In genomic region chr12:79944090-79944489, GRCm38 (mm10) we compare ENCODE assay signal across 10 mouse cellular contexts.
DNase-seq lines count a peak whose midpoint lies in the region; ATAC-seq and TF ChIP-seq lines count a peak whose summit lies in the region.
"Had no signal": no experiment of that assay in that cellular context is flagged by ENCODE, and none has a peak within 500 bp of the region (broad histone marks: within the 10 kb centered on the region; RNA-seq: fewer than 3 reads in every experiment).

No protein-coding gene starts in this region.

- peak overlapping the region; percentile 74 for H3K27ac ChIP-seq in kidney, adult 2 months (ENCODE audit: insufficient read depth, low read depth, low read length)
- 0 out of 2 replicates have a peak overlapping the region, but pooled peaks have one; percentile 28 for H3K27ac ChIP-seq in cortical plate, adult 2 months (ENCODE audit: insufficient read depth, low read length)
- H3K27ac ChIP-seq in embryonic facial prominence, embryonic 13.5 days = peak overlapping the region; percentile 87
- peak overlapping the region; percentile 43 for H3K27ac ChIP-seq in limb, embryonic 15.5 days

- no peak for ATAC-seq in embryonic facial prominence, embryonic 13.5 days (ENCODE audit: insufficient number of reproducible peaks, insufficient read depth, low FRiP score, low TSS enrichment, low read depth)
- ATAC-seq in limb, embryonic 15.5 days (ENCODE audit: insufficient number of reproducible peaks, low FRiP score, low TSS enrichment, low read depth) = no peak

- H3K27me3 ChIP-seq in kidney, adult 2 months (replicated peaks; ENCODE audit: control insufficient read depth, insufficient read depth, low read length) = no peaks in the 10 kb centered on the region
- no peaks in the 10 kb centered on the region for H3K27me3 ChIP-seq in embryonic facial prominence, embryonic 13.5 days
- no peaks in the 10 kb centered on the region for H3K27me3 ChIP-seq in limb, embryonic 15.5 days
- H3K27me3 ChIP-seq: forebrain, embryonic 12.5 days had no signal

- H3K4me3 ChIP-seq in kidney, adult 2 months (ENCODE audit: insufficient read depth, low read depth, low read length) = no peak overlapping the region
- no peak overlapping the region for H3K4me3 ChIP-seq in cortical plate, adult 2 months (ENCODE audit: insufficient read depth, low read length)
- no peak overlapping the region for H3K4me3 ChIP-seq in embryonic facial prominence, embryonic 13.5 days
- H3K4me3 ChIP-seq in limb, embryonic 15.5 days = no peak overlapping the region
- H3K4me3 ChIP-seq: forebrain, embryonic 12.5 days had no signal

- no peak for TF ChIP-seq CTCF in kidney, adult 2 months (conservative IDR thresholded peaks at IDR 0.05; ENCODE audit: insufficient read depth, insufficient read length, low read depth, low read length)
- no peak for TF ChIP-seq CTCF in cortical plate, adult 2 months (IDR thresholded peaks at IDR 0.05; ENCODE audit: extremely low read depth, insufficient read depth, low read length)

- H3K36me3 ChIP-seq in kidney, adult 2 months (ENCODE audit: control insufficient read depth, insufficient read depth, low read length) = no peaks in the 10 kb centered on the region
- H3K36me3 ChIP-seq in embryonic facial prominence, embryonic 13.5 days = no peaks in the 10 kb centered on the region
- no peaks in the 10 kb centered on the region for H3K36me3 ChIP-seq in limb, embryonic 15.5 days
- H3K36me3 ChIP-seq: forebrain, embryonic 12.5 days had no signal

- no peak for TF ChIP-seq POLR2A in kidney, adult 2 months (IDR thresholded peaks at IDR 0.05; ENCODE audit: low read depth, low read length)
- no peak for TF ChIP-seq POLR2A in cortical plate, adult 2 months (IDR thresholded peaks at IDR 0.05; ENCODE audit: extremely low read depth, insufficient read depth, low read length)

- no peak for DNase-seq in kidney, adult 2 months
- no peak for DNase-seq in kidney, adult 8-10 months
- no peak for DNase-seq in spleen, postnatal 14 days (ENCODE audit: low spot score in 2 of 2)
- no peak for DNase-seq in layer of hippocampus, adult 8-10 months (ENCODE audit: low spot score in 2 of 2)
- DNase-seq in embryo, embryonic 9.5 days (ENCODE audit: extremely low spot score) = no peak
- DNase-seq: cerebellum, adult 11-12 months had no signal

- no peak overlapping the region for H3K9ac ChIP-seq in embryonic facial prominence, embryonic 13.5 days
- no peak overlapping the region for H3K9ac ChIP-seq in limb, embryonic 15.5 days
- H3K9ac ChIP-seq: forebrain, embryonic 12.5 days had no signal

- no peak overlapping the region for H3K4me2 ChIP-seq in embryonic facial prominence, embryonic 13.5 days
- H3K4me2 ChIP-seq in limb, embryonic 15.5 days = no peak overlapping the region
- H3K4me2 ChIP-seq: forebrain, embryonic 12.5 days had no signal

- whole genome bisulfite sequencing in kidney, adult 2 months = 88% methylated on average over 10 of the region's 10 CpGs
- 69% methylated on average over 10 of the region's 10 CpGs for WGBS in embryonic facial prominence, embryonic 13.5 days
- WGBS in limb, embryonic 15.5 days = 77% methylated on average over 10 of the region's 10 CpGs

- peaks cover 3% of the 10 kb centered on the region; the same call in 1 of the 2 replicates for H3K4me1 ChIP-seq in kidney, adult 2 months (ENCODE audit: control insufficient read depth, insufficient read depth, low read length)
- no peaks in the 10 kb centered on the region for H3K4me1 ChIP-seq in cortical plate, adult 2 months (ENCODE audit: control insufficient read depth, insufficient read depth, low read length)
- H3K4me1 ChIP-seq in embryonic facial prominence, embryonic 13.5 days = peaks cover 62% of the 10 kb centered on the region
- peaks cover 45% of the 10 kb centered on the region for H3K4me1 ChIP-seq in limb, embryonic 15.5 days

- no peaks in the 10 kb centered on the region for H3K9me3 ChIP-seq in embryonic facial prominence, embryonic 13.5 days
- H3K9me3 ChIP-seq in limb, embryonic 15.5 days = no peaks in the 10 kb centered on the region
- H3K9me3 ChIP-seq: forebrain, embryonic 12.5 days had no signal

Comparison
In these comparisons a context has a peak if more than half of its experiments do, and no peak if none do; other contexts are left out.
1. H3K27ac ChIP-seq: peak in every context shown above with its lines; median percentile 87 in embryonic facial prominence, embryonic 13.5 days; 74 in kidney, adult 2 months; 43 in limb, embryonic 15.5 days; 28 in cortical plate, adult 2 months.